Mouse (Mus musculus) left cerebral cortex, adult 18-20 months (tissue): ENCODE measurements around the gene Sulf2. TPM values are rescaled to one million over a fixed set of nuclear protein-coding genes. Genes with fewer than 3 reads are reported as not detected.

Experiments
- DNase-seq, 2 experiments: peaks; one replicate each; pipeline ENCODE4 v3.0.0; 2021 to 2022; ENCODE audit warnings: low spot score in 2 of 2, mixed read lengths in 1 of 2
- total RNA-seq, 2 experiments: library from RNA; stranded (reverse); gene quantifications; 2 replicates each; pipeline ENCODE4 v1.2.3; 2021

Sulf2 gene
- total RNA-seq, 2 experiments from 2014 or later: 71.3 to 81.2 TPM

- no peak for DNase-seq
Measured at GRCm38 (mm10) chr2:166027834-166028233, 127.6 kb downstream of the Sulf2 start.

GRCm38 (mm10) chr2:166025943-166026342, 129.5 kb downstream of the Sulf2 start:
- DNase-seq: no peak

DNA sequence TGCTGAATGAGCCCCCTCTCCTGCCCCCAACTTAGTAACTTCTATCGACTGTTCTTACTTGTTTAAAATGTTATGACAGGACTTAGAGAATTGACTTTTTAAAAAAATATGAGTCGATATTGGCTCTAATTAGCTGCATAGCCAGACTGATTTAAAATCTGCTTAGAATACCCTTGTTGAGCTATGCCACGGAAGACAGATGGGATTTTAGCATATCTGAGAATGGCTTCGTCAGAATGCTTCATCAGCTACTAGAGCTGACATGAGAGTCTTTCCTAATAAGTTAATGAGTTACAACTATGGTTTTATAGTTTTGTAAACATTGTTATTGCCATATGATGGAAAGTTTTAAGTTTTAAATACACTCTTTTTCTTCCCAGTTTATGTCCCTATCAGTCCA, 130.8 kb downstream of the Sulf2 start:
- no peak for DNase-seq

DNA sequence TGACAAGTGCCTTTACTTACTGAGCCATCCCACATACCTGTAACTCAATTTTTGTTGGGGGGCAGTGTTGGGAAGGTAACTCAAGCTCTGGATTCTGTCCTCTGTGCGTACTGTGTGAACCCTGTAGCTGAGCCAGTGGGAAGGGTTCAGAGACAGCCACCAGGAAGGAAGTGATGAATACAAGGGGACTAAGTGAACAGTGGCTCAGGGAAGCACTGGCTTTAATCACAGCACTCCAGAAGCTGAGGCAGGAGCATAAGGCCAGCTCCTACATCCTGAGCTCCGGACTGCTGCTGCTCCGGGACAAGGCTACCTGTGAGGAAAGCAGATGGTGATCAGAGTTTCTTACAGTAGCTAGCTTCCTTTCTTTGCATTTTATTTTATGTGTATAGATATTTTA, 131.4 kb downstream of the Sulf2 start:
- no peak for DNase-seq

Other genes with a start within 250 kb of the Sulf2 start
- 10 to 100 TPM; 35.8 to 38.7 TPM for gene Ncoa3, start 163.0 kb downstream of the Sulf2 start, total RNA-seq